21 mouse cellular contexts compared by ENCODE assay signal in the genomic region with DNA sequence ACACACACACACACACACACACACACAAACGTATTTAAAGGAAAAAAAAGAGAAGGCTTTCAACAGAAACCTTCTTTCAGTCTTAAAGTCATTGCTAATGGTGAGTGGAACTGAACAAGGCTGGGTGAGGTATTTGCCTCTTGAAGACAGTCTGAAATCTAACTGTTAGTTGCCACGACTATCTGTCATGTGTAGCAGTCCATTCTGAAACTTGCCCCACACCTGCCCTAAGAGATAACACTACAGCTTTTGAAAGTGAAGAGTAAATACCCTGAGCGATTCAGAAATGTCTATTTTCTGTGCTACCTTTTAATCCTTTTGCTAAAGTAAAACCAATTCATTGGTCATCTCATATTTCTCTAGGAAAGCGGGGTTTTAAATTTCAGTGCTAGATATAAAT. TPM values are rescaled to one million over a fixed set of nuclear protein-coding genes. Genes with fewer than 3 reads are reported as not detected.
A peak's percentile ranks its signal among the peaks of the same experiment; 100 is the strongest.
DNase-seq lines count a peak whose midpoint lies in the region; ATAC-seq and TF ChIP-seq lines count a peak whose summit lies in the region.
"Had no signal": no experiment of that assay in that cellular context is flagged by ENCODE, and none has a peak within 500 bp of the region (broad histone marks: within the 10 kb centered on the region; RNA-seq: fewer than 3 reads in every experiment).

No protein-coding gene starts in this region.

- H3K9me3 ChIP-seq in liver, embryonic 13.5 days (replicated peaks): no peaks in the 10 kb centered on the region
- no peaks in the 10 kb centered on the region for H3K9me3 ChIP-seq in liver, postnatal 0 days (ENCODE audit: low read length)
- H3K9me3 ChIP-seq: embryonic facial prominence, embryonic 13.5 days; forebrain, embryonic 10.5 days; heart, embryonic 10.5 days; hindbrain, embryonic 12.5 days had no signal

- no peaks in the 10 kb centered on the region for H3K27me3 ChIP-seq in liver, embryonic 13.5 days
- no peaks in the 10 kb centered on the region for H3K27me3 ChIP-seq in liver, postnatal 0 days (ENCODE audit: insufficient read depth, low read length)
- H3K27me3 ChIP-seq: CH12.LX; embryonic facial prominence, embryonic 13.5 days; hindbrain, embryonic 12.5 days had no signal

- ATAC-seq in erythroid progenitor cell, adult 5-6 weeks (replicated peaks; ENCODE audit: low FRiP score, poor library complexity, severe bottlenecking): peak; percentile 76
- peak; percentile 88 for ATAC-seq in liver, embryonic 13.5 days (ENCODE audit: low read depth)
- ATAC-seq in liver, postnatal 0 days: 0 out of 2 replicates have a peak, but pooled peaks have one; percentile 47
- ATAC-seq: forebrain, embryonic 14.5 days; hindbrain, postnatal 0 days had no signal

- peaks cover 19% of the 10 kb centered on the region for H3K4me1 ChIP-seq in liver, embryonic 13.5 days (replicated peaks)
- H3K4me1 ChIP-seq in liver, postnatal 0 days (ENCODE audit: insufficient read depth): no peaks in the 10 kb centered on the region
- H3K4me1 ChIP-seq: embryonic facial prominence, embryonic 13.5 days; forebrain, embryonic 10.5 days; heart, embryonic 10.5 days; hindbrain, embryonic 12.5 days had no signal

- WGBS in liver, embryonic 13.5 days (ENCODE audit: insufficient replicate concordance): 47% methylated on average over 4 of the region's 4 CpGs
- WGBS in liver, postnatal 0 days (ENCODE audit: insufficient replicate concordance): 71% methylated on average over 4 of the region's 4 CpGs

- H3K36me3 ChIP-seq in liver, embryonic 13.5 days: peaks cover 21% of the 10 kb centered on the region
- peaks cover 13% of the 10 kb centered on the region for H3K36me3 ChIP-seq in liver, postnatal 0 days (replicated peaks; ENCODE audit: insufficient read depth, low read length)

- TF ChIP-seq EP300 in liver, postnatal 0 days (IDR thresholded peaks at IDR 0.05; ENCODE audit: low read depth): peak; percentile 65; the same call in 1 of the 2 replicates

- peak; percentile 33 for DNase-seq in liver, embryonic 13.5 days
- DNase-seq in liver, postnatal 0 days: no peak
- no peak for DNase-seq in MN1 (ENCODE audit: low spot score)
- DNase-seq in gastrocnemius, postnatal 25 days: no peak
- DNase-seq in adrenal gland, postnatal 36 days: no peak
- DNase-seq: adrenal gland, adult 2 months; cerebellum, adult 18-20 months; cerebellum, adult 9-11 months; cerebellum, postnatal 36 days; gastrocnemius, adult 2 months; heart, adult 18-20 months; heart, postnatal 10 days; heart, postnatal 4 days had no signal

- TF ChIP-seq CTCF in liver, postnatal 0 days (IDR thresholded peaks at IDR 0.05; ENCODE audit: low read depth): no peak

- H3K27ac ChIP-seq in liver, embryonic 13.5 days: peak overlapping the region; percentile 58
- H3K27ac ChIP-seq in liver, postnatal 0 days (ENCODE audit: low read depth): no peak overlapping the region
- H3K27ac ChIP-seq: embryonic facial prominence, embryonic 13.5 days; forebrain, embryonic 10.5 days; gastrocnemius, adult 2 months; heart, embryonic 10.5 days; hindbrain, embryonic 12.5 days; hindbrain, postnatal 0 days had no signal

- H3K4me3 ChIP-seq in liver, embryonic 13.5 days (replicated peaks): no peak overlapping the region
- no peak overlapping the region for H3K4me3 ChIP-seq in liver, postnatal 0 days (ENCODE audit: low read depth, low read length)
- H3K4me3 ChIP-seq: embryonic facial prominence, embryonic 13.5 days; forebrain, embryonic 10.5 days; gastrocnemius, adult 2 months; heart, embryonic 10.5 days; hindbrain, embryonic 12.5 days had no signal

- peak overlapping the region; percentile 23; the same call in 1 of the 2 replicates for H3K4me2 ChIP-seq in liver, embryonic 13.5 days
- no peak overlapping the region for H3K4me2 ChIP-seq in liver, postnatal 0 days (ENCODE audit: low read depth, low read length)
- H3K4me2 ChIP-seq: embryonic facial prominence, embryonic 13.5 days; hindbrain, embryonic 12.5 days had no signal

- no peak overlapping the region for H3K9ac ChIP-seq in liver, embryonic 13.5 days
- no peak overlapping the region for H3K9ac ChIP-seq in liver, postnatal 0 days (replicated peaks)
- H3K9ac ChIP-seq: embryonic facial prominence, embryonic 13.5 days; hindbrain, embryonic 12.5 days had no signal

RNA-seq across cellular contexts. Expression of a gene that starts 23.9 kb away (rescaled TPM):
- 55.9 and 133 TPM in 2 replicates for total RNA-seq in erythroid progenitor cell, adult 5-6 weeks (2015; ENCODE audit: low replicate concordance)
- total RNA-seq in erythroid progenitor cell, adult 5-6 weeks (2017; ENCODE audit: low replicate concordance): 52.0 and 69.4 TPM in 2 replicates
- polyA plus RNA-seq in liver, embryonic 13.5 days (2015; fragmentation: Nextera tagmentation; extraction: Ambion mirVana): 30.9 and 42.0 TPM in 2 replicates
- polyA plus RNA-seq in liver, postnatal 0 days (2015; fragmentation: Nextera tagmentation; extraction: Ambion mirVana): 20.9 and 21.5 TPM in 2 replicates
- total RNA-seq in gastrocnemius, postnatal 25 days (2021): 10 to 100 TPM; 39.0 to 39.1 TPM
- 10 to 100 TPM; 89.3 to 97.1 TPM for total RNA-seq in adrenal gland, postnatal 36 days (2021)
